Mouse (Mus musculus) ES-Bruce4 (cell line): ENCODE data around the gene Kcnj9. TPM values are rescaled to one million over a fixed set of nuclear protein-coding genes. Genes with fewer than 3 reads are reported as not detected.

Experiments
- H3K27ac ChIP-seq: 2 replicates; pipeline ENCODE4 v1.5.1; 2012; ENCODE audit warnings: low read length, inconsistent platforms; ENCODE audit not compliant: insufficient read depth
- H3K27me3 ChIP-seq: 2 replicates; pipeline ENCODE4 v1.6.1; 2012; ENCODE audit warnings: mild to moderate bottlenecking, low read length, inconsistent platforms; ENCODE audit not compliant: control insufficient read depth, poor library complexity, insufficient read depth, severe bottlenecking
- H3K36me3 ChIP-seq: 2 replicates; pipeline ENCODE4 v1.6.1; 2012; ENCODE audit warnings: inconsistent platforms, mild to moderate bottlenecking, low read length, moderate library complexity; ENCODE audit not compliant: control insufficient read depth, poor library complexity, insufficient read depth, severe bottlenecking
- H3K4me1 ChIP-seq: one replicate; pipeline ENCODE4 v1.8.1; 2011; ENCODE audit warnings: low read length; ENCODE audit not compliant: control insufficient read depth, insufficient read depth
- H3K4me3 ChIP-seq: 2 replicates; pipeline ENCODE4 v1.5.1; 2011; ENCODE audit warnings: low read depth, mild to moderate bottlenecking, low read length
- H3K9ac ChIP-seq: 2 replicates; pipeline ENCODE4 v1.6.1; 2012; ENCODE audit warnings: low read depth, mild to moderate bottlenecking, inconsistent platforms; ENCODE audit not compliant: poor library complexity, severe bottlenecking
- H3K9me3 ChIP-seq: replicated peaks from 2 replicates; pipeline ENCODE4 v1.6.1; 2012; ENCODE audit warnings: mild to moderate bottlenecking, low read length, inconsistent platforms; ENCODE audit not compliant: control insufficient read depth, poor library complexity, insufficient read depth, severe bottlenecking
- CTCF ChIP-seq: IDR thresholded peaks from one replicate; pipeline ENCODE4 v1.8.1; 2011; ENCODE audit warnings: low read depth, low read length
- EP300 ChIP-seq: IDR thresholded peaks from 2 replicates; pipeline ENCODE4 v1.6.1; 2011; ENCODE audit warnings: low read depth, low read length; ENCODE audit not compliant: insufficient read depth
- POLR2A ChIP-seq: IDR thresholded peaks from one replicate; pipeline ENCODE4 v1.8.1; 2011; ENCODE audit warnings: low read length; ENCODE audit not compliant: insufficient read depth
- polyA plus RNA-seq: library from polyadenylated mRNA; stranded (reverse); fragments of >200 nt; gene quantifications from 2 replicates; pipeline ENCODE4 v1.2.4, GENCODE M21; 2011; ENCODE audit warnings: low read depth; ENCODE audit not compliant: missing spikeins, insufficient read depth, insufficient read length

The Kcnj9 gene
- polyA plus RNA-seq, 1 experiment = not detected

- Histone ChIP-seq H3K27me3 (no peaks in the 10 kb centered on the region), H3K36me3 (no peaks in the 10 kb centered on the region), H3K4me1 (peaks cover 5% of the 10 kb centered on the region), H3K9ac (no peak overlapping the region), H3K4me3 (no peak overlapping the region), H3K9me3 (no peaks in the 10 kb centered on the region), H3K27ac (no peak overlapping the region)
- no peak for TF ChIP-seq EP300
- no peak for TF ChIP-seq CTCF
- no peak for TF ChIP-seq POLR2A
Observed at GRCm38 (mm10) chr1:172347382-172347781, 18.3 kb upstream of the Kcnj9 start.

GRCm38 (mm10) chr1:172346707-172347106 lies 17.6 kb upstream of the Kcnj9 start:
- Histone ChIP-seq H3K9me3 (no peaks in the 10 kb centered on the region), H3K36me3 (no peaks in the 10 kb centered on the region), H3K27ac (no peak overlapping the region), H3K27me3 (no peaks in the 10 kb centered on the region; the same call in 1 of the 2 replicates), H3K4me3 (no peak overlapping the region), H3K4me1 (peaks cover 5% of the 10 kb centered on the region), H3K9ac (no peak overlapping the region)
- no peak for TF ChIP-seq EP300
- no peak for TF ChIP-seq POLR2A
- no peak for TF ChIP-seq CTCF

DNA sequence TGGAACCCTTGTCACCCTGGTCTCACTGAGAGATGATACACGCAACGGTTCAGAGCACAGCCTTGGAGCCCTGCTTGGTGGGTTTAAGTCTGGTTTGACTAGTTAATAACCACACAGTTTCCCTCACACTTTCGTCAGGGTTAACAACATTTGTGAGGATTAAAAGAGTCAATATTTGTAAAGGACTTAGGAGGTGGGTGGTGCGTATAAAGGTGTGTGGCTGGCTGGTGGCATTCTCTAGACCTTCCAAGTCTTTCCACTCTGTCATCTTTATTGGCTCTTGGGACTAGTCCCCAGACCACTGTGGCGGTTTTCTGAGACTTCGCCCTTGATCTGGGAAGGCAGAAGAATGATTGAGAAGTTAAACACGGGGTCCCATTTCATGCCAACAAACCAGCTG lies 15.7 kb upstream of the Kcnj9 start:
- Histone ChIP-seq H3K9me3 (no peaks in the 10 kb centered on the region), H3K27me3 (no peaks in the 10 kb centered on the region; the same call in 1 of the 2 replicates), H3K27ac (no peak overlapping the region), H3K4me3 (no peak overlapping the region), H3K9ac (no peak overlapping the region), H3K4me1 (no peaks in the 10 kb centered on the region), H3K36me3 (no peaks in the 10 kb centered on the region)
- TF ChIP-seq CTCF (no peak), EP300 (no peak), POLR2A (no peak)

GRCm38 (mm10) chr1:172343914-172344313 lies 14.8 kb upstream of the Kcnj9 start:
- Histone ChIP-seq H3K9me3 (no peaks in the 10 kb centered on the region), H3K4me1 (no peaks in the 10 kb centered on the region), H3K27ac (no peak overlapping the region), H3K4me3 (no peak overlapping the region), H3K36me3 (no peaks in the 10 kb centered on the region), H3K9ac (no peak overlapping the region), H3K27me3 (peaks cover 3% of the 10 kb centered on the region)
- TF ChIP-seq CTCF (no peak), POLR2A (no peak), EP300 (no peak)

GRCm38 (mm10) chr1:172342729-172343128 lies 13.6 kb upstream of the Kcnj9 start:
- H3K9me3 ChIP-seq = no peaks in the 10 kb centered on the region
- no peak overlapping the region for H3K9ac ChIP-seq
- H3K36me3 ChIP-seq = no peaks in the 10 kb centered on the region
- H3K4me1 ChIP-seq = no peaks in the 10 kb centered on the region
- H3K4me3 ChIP-seq = no peak overlapping the region
- TF ChIP-seq EP300 (no peak), POLR2A (no peak), CTCF (no peak)
- no peak overlapping the region for H3K27ac ChIP-seq
- H3K27me3 ChIP-seq = peaks cover 5% of the 10 kb centered on the region

DNA sequence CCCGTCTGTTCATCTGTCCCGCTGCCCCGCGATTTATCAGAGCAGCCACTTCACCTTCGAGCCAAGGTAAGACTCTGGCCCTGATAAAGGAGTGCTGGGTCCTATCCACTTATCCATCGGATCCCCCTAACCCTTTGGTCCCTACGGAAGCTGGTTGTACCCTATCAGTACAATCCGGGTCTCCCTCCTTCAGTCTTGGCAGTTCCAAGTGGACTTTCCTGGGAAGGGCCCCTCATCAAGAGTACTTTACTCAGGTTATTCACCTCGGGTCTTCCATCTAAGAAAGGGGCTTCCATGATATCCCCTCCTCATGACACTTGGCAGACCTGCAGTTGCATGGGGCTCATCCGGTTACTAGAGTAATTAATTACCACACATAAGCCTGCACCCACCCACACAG lies 12.3 kb upstream of the Kcnj9 start:
- H3K27me3 ChIP-seq = peaks cover 5% of the 10 kb centered on the region
- no peak overlapping the region for H3K27ac ChIP-seq
- TF ChIP-seq EP300 = no peak
- no peak for TF ChIP-seq CTCF
- TF ChIP-seq POLR2A = no peak
- no peaks in the 10 kb centered on the region for H3K4me1 ChIP-seq
- peak overlapping the region; percentile 66 for H3K4me3 ChIP-seq
- no peaks in the 10 kb centered on the region for H3K9me3 ChIP-seq
- H3K9ac ChIP-seq = peak overlapping the region; percentile 44; the same call in 1 of the 2 replicates
- H3K36me3 ChIP-seq = no peaks in the 10 kb centered on the region
